Mouse (Mus musculus) CD4-positive, CD25-positive, alpha-beta regulatory T cell, adult 4 months (primary cell): Measurements from ENCODE around the gene Slc45a3. TPM values are rescaled to one million over a fixed set of nuclear protein-coding genes. Genes with fewer than 3 reads are reported as not detected.

Experiments used
- ATAC-seq: one replicate; pipeline ENCODE4 v1.8.0; 2017
- polyA plus RNA-seq, 2 experiments: library from polyadenylated mRNA; unstranded; fragments of 100-300 nt; shearing (Covaris generic); gene quantifications; one replicate each; pipeline ENCODE4 v1.2.1; 2017

The Slc45a3 gene
- polyA plus RNA-seq, 2 experiments from 2014 or later: 0.26 to 0.49 TPM

DNA sequence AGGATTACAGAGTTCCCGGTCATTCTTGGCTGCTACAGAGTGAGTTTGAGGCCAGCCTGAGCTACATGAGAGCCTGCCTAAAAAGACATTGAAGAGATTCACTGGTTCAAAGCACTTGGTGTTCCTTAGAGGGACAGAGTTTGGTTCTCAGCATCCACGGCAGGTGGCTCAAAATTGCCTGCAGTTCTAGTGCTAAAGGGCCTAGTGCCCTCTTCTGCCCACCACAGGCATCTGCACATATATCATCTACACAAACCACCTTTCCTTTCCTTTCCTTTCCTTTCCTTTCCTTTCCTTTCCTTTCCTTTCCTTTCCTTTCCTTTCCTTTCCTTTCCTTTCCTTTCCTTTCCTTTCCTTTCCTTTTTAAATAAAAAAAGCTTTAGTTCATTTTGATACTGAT, 67.8 kb downstream of the Slc45a3 start:
- ATAC-seq: no peak

DNA sequence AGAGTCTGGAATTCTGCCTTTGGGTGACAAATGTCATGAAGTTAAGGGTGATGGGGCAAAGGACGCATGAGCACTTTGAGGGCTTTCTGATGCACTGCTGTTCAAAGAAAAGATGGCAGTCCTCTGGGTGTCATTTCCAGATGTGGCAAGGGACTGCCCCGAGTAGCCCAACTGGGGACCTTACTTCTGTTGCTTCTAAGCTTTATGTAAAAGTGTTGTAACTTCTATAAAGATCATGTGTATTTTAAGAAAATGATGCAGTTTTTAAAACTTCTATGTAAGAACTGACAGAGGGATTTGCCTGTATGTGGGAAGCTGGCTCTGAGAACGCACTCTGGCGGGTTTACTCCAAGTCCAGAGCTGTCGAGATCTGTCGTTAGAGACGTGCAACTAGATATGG, 69.4 kb downstream of the Slc45a3 start:
- ATAC-seq: no peak

Other genes with a start within 250 kb of the Slc45a3 start
- gene Slc26a9, start 218.9 kb upstream of the Slc45a3 start, polyA plus RNA-seq: not detected
- gene Pm20d1, start 165.6 kb upstream of the Slc45a3 start, polyA plus RNA-seq: under 1 TPM in 1 of 2 experiments, not detected in 1; 0.05 TPM
- 10 to 100 TPM; 16.0 to 21.5 TPM for gene Slc41a1, start 135.5 kb upstream of the Slc45a3 start, polyA plus RNA-seq
- gene Rab29, start 95.7 kb upstream of the Slc45a3 start, polyA plus RNA-seq: 10 to 100 TPM; 35.6 to 36.8 TPM
- gene Nucks1, start 52.4 kb upstream of the Slc45a3 start, polyA plus RNA-seq: 10 to 100 TPM; 39.1 to 46.2 TPM
- 10 to 100 TPM; 58.2 to 68.3 TPM for gene Elk4, start 44.6 kb downstream of the Slc45a3 start, polyA plus RNA-seq
- gene Mfsd4a, start 105.1 kb downstream of the Slc45a3 start, polyA plus RNA-seq: 10 to 100 TPM; 29.5 to 38.7 TPM
- not detected for gene Cdk18, start 176.7 kb downstream of the Slc45a3 start, polyA plus RNA-seq
- gene Lemd1, start 228.5 kb downstream of the Slc45a3 start, polyA plus RNA-seq: not detected
- gene AC124108.1, start 228.5 kb downstream of the Slc45a3 start, polyA plus RNA-seq: not detected